18 mouse cellular contexts compared by ENCODE assay signal in the genomic region with DNA sequence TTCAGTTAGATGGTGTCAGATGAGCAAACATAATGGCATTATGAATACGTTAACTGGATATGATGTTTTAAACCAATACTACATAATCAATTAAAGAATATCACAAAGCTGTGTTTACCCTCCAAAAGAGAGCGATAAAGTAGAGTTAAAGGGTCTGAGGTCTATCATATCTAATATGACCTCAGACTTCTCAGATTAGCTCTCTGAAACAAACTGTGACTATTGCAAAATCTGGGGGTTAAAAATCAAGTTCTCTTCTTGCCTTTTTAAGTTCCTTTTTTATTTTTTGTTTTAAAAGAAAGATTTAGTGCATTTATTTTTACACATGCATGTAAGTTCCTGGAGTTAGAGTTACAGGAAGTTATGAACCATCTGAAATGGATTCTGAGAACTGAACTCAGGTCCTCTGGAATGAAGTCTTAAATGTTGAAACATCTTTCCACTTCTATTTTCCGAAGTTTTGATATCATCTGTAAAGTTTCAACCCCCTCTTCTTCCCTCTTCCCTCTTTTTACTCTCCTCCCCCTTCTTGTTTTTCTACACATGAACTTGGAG.
"Had no signal": no experiment of that assay in that cellular context is flagged by ENCODE, and none has a peak within 500 bp of the region (broad histone marks: within the 10 kb centered on the region; RNA-seq: fewer than 3 reads in every experiment).

No protein-coding gene starts in this region.

- H3K36me3 ChIP-seq: liver, embryonic 12.5 days; liver, embryonic 15.5 days; lung, embryonic 15.5 days; stomach, embryonic 15.5 days had no signal

- DNase-seq: kidney, adult 2 months; kidney, postnatal 25 days; layer of hippocampus, adult 9-11 months; lung, adult 18-20 months; lung, postnatal 10 days; lung, postnatal 4 days; retina, postnatal 1 day; right cerebral cortex, postnatal 25 days; spleen, adult 18-20 months; thymus, postnatal 25 days had no signal

- H3K4me3 ChIP-seq: layer of hippocampus, adult 2 months; left cerebral cortex, adult 2 months; liver, embryonic 12.5 days; liver, embryonic 15.5 days; lung, embryonic 15.5 days; midbrain, embryonic 13.5 days; stomach, embryonic 15.5 days had no signal

- H3K27me3 ChIP-seq: liver, embryonic 12.5 days; liver, embryonic 15.5 days; lung, embryonic 15.5 days; midbrain, embryonic 13.5 days; stomach, embryonic 15.5 days had no signal

- H3K9me3 ChIP-seq: liver, embryonic 12.5 days; liver, embryonic 15.5 days; lung, embryonic 15.5 days; midbrain, embryonic 13.5 days; stomach, embryonic 15.5 days had no signal

- H3K9ac ChIP-seq: liver, embryonic 12.5 days; liver, embryonic 15.5 days; lung, embryonic 15.5 days; midbrain, embryonic 13.5 days; stomach, embryonic 15.5 days had no signal

- H3K27ac ChIP-seq: kidney, postnatal 0 days; layer of hippocampus, adult 2 months; left cerebral cortex, adult 2 months; liver, embryonic 15.5 days; lung, embryonic 15.5 days; midbrain, embryonic 13.5 days; stomach, embryonic 15.5 days had no signal
